Mouse (Mus musculus): ENCODE measurements around the gene Crkl.

Gene Crkl

GRCm38 (mm10) chr16:17451541-17452372 lies at the start of gene Crkl:
Gene Crkl (plus strand): TSS chr16:17451987.
- DNase-seq = peak; percentile 98

- DNase-seq = peak in 1 of 2 experiments; percentile 45
These were observed 48.9 kb upstream of the Crkl start for GRCm38 (mm10) chr16:17402855-17403254.

- DNase-seq = peak; percentile 82 to 84
These were observed 46.5 kb upstream of the Crkl start for GRCm38 (mm10) chr16:17405271-17405696.

- DNase-seq = peak; percentile 100
These were observed 45.9 kb upstream of the Crkl start, which contains the start of the genes Snap29 and Pi4ka for GRCm38 (mm10) chr16:17405736-17406443. Gene Snap29 (plus strand): TSS chr16:17405986. Gene Pi4ka (minus strand): TSS chr16:17406314.

- peak; percentile 15 to 16 for DNase-seq
These were observed 45.1 kb upstream of the Crkl start for GRCm38 (mm10) chr16:17406512-17407231.

GRCm38 (mm10) chr16:17409046-17409445 lies 42.7 kb upstream of the Crkl start:
- DNase-seq = no peak

- no peak for DNase-seq
These were observed 41.6 kb upstream of the Crkl start for GRCm38 (mm10) chr16:17410209-17410608.

- no peak for DNase-seq
These were observed 28.8 kb upstream of the Crkl start for GRCm38 (mm10) chr16:17423021-17423420.

GRCm38 (mm10) chr16:17432576-17432975 lies 19.2 kb upstream of the Crkl start:
- no peak for DNase-seq

- DNase-seq = peak in 1 of 2 experiments; percentile 66
These were observed 557 bp downstream of the Crkl start for GRCm38 (mm10) chr16:17452373-17452715.

- DNase-seq = peak in 1 of 2 experiments; percentile 17
These were observed 5.1 kb downstream of the Crkl start for GRCm38 (mm10) chr16:17456901-17457300.

GRCm38 (mm10) chr16:17460254-17460653 lies 8.5 kb downstream of the Crkl start:
- peak in 1 of 2 experiments; percentile 56 for DNase-seq

- DNase-seq = no peak
These were observed 9.8 kb downstream of the Crkl start for GRCm38 (mm10) chr16:17461596-17461995.

- no peak for DNase-seq
These were observed 11.4 kb downstream of the Crkl start for GRCm38 (mm10) chr16:17463184-17463583.

- no peak for DNase-seq
These were observed 15.3 kb downstream of the Crkl start for GRCm38 (mm10) chr16:17466875-17467663.

- DNase-seq = no peak
These were observed 20.7 kb downstream of the Crkl start for GRCm38 (mm10) chr16:17472498-17472897.

GRCm38 (mm10) chr16:17474091-17474490 lies 22.3 kb downstream of the Crkl start:
- peak; percentile 61 to 68 for DNase-seq

- no peak for DNase-seq
These were observed 23.0 kb downstream of the Crkl start for GRCm38 (mm10) chr16:17474761-17475160.

GRCm38 (mm10) chr16:17475326-17475725 lies 23.5 kb downstream of the Crkl start:
- no peak for DNase-seq

GRCm38 (mm10) chr16:17478331-17478943 lies 26.6 kb downstream of the Crkl start:
- DNase-seq = no peak

GRCm38 (mm10) chr16:17481465-17481864 lies 29.7 kb downstream of the Crkl start:
- no peak for DNase-seq

GRCm38 (mm10) chr16:17486505-17486904 lies 34.7 kb downstream of the Crkl start:
- peak in 1 of 2 experiments; percentile 56 for DNase-seq
